Mouse (Mus musculus): ENCODE data around the gene Rpa1. TPM values are rescaled to one million over a fixed set of nuclear protein-coding genes. Genes with fewer than 3 reads are reported as not detected.
"Not testable (repeated sequence)": the region's sequence is repeated elsewhere in the genome, so short reads cannot be mapped to it uniquely, and the experiment has no call there.

The Rpa1 gene
- polyA plus RNA-seq (2012; ENCODE audit: insufficient read depth, insufficient read length, missing spikeins), result 43.2 and 48.2 TPM in 2 replicates

DNA sequence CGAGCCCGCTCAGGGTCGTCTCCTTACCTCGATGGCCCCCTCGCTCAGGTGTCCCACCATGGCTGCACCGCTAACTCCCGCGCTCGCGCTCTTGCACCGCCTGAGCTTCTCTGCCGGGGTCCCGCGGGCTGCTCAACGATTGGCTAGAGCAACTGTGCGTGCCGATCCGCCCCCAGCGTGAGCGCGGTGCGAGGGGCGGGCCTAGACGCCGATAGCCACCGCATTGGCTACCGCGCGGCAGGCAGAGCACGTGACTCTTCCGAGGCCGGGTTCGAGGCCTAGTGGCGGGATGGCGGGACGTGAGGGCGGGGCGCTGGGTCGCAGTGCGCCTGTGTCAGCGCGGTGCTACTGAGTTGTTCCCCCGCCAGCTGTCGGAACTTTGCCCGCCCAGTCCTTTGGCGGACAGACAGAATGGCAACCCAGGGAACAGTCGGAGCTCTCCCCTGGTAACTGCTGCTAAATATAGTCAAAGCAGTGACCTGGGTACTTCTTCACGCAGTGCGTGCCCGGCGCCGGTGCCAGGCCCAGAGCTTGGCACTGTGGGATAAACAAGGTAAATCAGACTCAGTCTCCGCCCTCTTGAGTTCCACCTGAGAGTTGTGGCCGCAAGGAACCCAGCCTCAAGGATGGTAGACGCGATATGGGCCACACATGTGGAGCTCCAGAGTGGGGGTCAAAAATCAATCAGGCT, at the start of gene Rpa1, which contains the start of gene Smyd4:
Gene Rpa1 (minus strand): TSS at position 126 of the 691 bp plus-strand sequence.
Gene Smyd4 (plus strand): TSS at position 235 of the 691 bp plus-strand sequence.
- H3K27ac ChIP-seq (ENCODE audit: insufficient read depth, low read depth, low read length), result peak within 1 kb of the TSS; percentile 18
- peak within 1 kb of the TSS; percentile 83 for H3K4me3 ChIP-seq (ENCODE audit: insufficient read depth, low read length)
- peaks cover 12% of the 10 kb centered on the region for H3K4me1 ChIP-seq (ENCODE audit: control insufficient read depth, insufficient read depth, low read length)
- no peak for TF ChIP-seq POLR2A (IDR thresholded peaks at IDR 0.05; ENCODE audit: borderline replicate concordance, low read depth, low read length)
- no peak for TF ChIP-seq CTCF (IDR thresholded peaks at IDR 0.05; ENCODE audit: low read depth, low read length)

DNA sequence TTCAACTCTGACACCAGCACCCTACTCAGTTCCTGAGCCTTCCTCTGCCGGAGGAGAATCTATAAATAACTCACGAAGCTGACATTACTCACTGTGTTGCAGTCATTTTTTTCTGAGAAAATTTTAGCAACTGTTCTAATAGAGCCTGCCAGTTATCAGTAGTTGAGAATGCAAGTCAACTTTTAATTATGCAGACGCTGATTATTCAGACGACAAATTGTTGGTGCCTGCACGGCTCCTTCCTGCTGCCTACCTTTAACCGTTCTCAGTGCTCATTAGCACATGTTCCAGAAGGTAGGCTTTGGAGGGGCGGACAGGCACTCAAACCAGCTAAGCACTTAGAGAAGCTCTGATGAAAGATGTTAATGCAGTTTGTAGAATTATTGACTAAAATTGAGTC, 49.3 kb upstream of the Rpa1 start:
- TF ChIP-seq CTCF (IDR thresholded peaks at IDR 0.05; ENCODE audit: low read depth, low read length), result no peak
- no peak for TF ChIP-seq POLR2A (IDR thresholded peaks at IDR 0.05; ENCODE audit: borderline replicate concordance, low read depth, low read length)
- no peak overlapping the region; the same call in 1 of the 2 replicates for H3K27ac ChIP-seq (ENCODE audit: insufficient read depth, low read depth, low read length)

GRCm38 (mm10) chr11:75395611-75396010, 47.5 kb upstream of the Rpa1 start:
- TF ChIP-seq CTCF (IDR thresholded peaks at IDR 0.05; ENCODE audit: low read depth, low read length) (no peak), POLR2A (IDR thresholded peaks at IDR 0.05; ENCODE audit: borderline replicate concordance, low read depth, low read length) (no peak)
- Histone ChIP-seq H3K27ac (ENCODE audit: insufficient read depth, low read depth, low read length) (no peak overlapping the region), H3K4me3 (ENCODE audit: insufficient read depth, low read length) (no peak overlapping the region), H3K4me1 (ENCODE audit: control insufficient read depth, insufficient read depth, low read length) (peaks cover 41% of the 10 kb centered on the region)

More for the DNA sequence above, 49.3 kb upstream of the Rpa1 start:
- Histone ChIP-seq H3K4me3 (ENCODE audit: insufficient read depth, low read length) (no peak overlapping the region), H3K4me1 (ENCODE audit: control insufficient read depth, insufficient read depth, low read length) (peaks cover 42% of the 10 kb centered on the region)

DNA sequence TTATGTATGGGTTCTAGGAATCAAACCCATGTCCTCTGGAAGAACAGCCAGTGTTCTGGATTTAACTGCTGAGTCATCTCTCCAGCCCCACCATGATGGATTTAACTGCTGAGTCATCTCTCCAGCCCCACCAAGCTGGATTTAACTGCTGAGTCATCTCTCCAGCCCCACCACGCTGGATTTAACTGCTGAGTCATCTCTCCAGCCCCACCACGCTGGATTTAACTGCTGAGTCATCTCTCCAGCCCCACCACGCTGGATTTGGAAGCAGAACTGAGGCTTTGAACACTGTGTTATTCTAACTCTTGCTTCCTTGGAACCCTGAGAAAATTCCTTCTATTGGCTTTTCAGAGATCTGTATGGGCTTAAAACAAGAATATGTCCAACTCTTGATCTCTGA, 35.4 kb upstream of the Rpa1 start:
- H3K27ac ChIP-seq (ENCODE audit: insufficient read depth, low read depth, low read length); H3K4me1 ChIP-seq (ENCODE audit: control insufficient read depth, insufficient read depth, low read length); H3K4me3 ChIP-seq (ENCODE audit: insufficient read depth, low read length): not testable (repeated sequence)

DNA sequence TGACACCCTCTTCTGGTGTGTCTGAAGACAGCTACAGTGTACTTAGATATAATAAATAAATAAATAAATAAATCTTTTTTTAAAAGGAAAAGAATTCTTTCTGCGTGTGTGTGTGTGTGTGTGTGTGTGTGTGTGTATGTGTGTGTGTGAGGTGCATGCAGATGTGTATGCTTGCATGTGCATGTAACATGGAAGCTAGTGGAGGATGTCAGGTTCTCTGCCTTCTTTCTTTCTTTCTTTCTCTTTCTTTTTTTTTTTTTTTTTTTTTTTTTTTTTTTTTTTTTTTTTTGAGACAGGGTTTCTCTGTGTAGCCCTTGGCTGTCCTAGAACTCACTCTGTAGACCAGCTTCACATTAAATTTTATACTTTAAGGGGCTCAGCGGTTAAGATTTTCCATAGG, 30.7 kb upstream of the Rpa1 start:
- not testable (repeated sequence) for H3K4me3 ChIP-seq (ENCODE audit: insufficient read depth, low read length); H3K27ac ChIP-seq (ENCODE audit: insufficient read depth, low read depth, low read length); H3K4me1 ChIP-seq (ENCODE audit: control insufficient read depth, insufficient read depth, low read length)

- TF ChIP-seq CTCF (IDR thresholded peaks at IDR 0.05; ENCODE audit: low read depth, low read length), result no peak
- no peak for TF ChIP-seq POLR2A (IDR thresholded peaks at IDR 0.05; ENCODE audit: borderline replicate concordance, low read depth, low read length)
- no peaks in the 10 kb centered on the region for H3K4me1 ChIP-seq (ENCODE audit: control insufficient read depth, insufficient read depth, low read length)
- no peak overlapping the region for H3K4me3 ChIP-seq (ENCODE audit: insufficient read depth, low read length)
- H3K27ac ChIP-seq (ENCODE audit: insufficient read depth, low read depth, low read length), result no peak overlapping the region
Measured at GRCm38 (mm10) chr11:75377125-75377524, 29.0 kb upstream of the Rpa1 start.

- Histone ChIP-seq H3K27ac (ENCODE audit: insufficient read depth, low read depth, low read length) (no peak overlapping the region), H3K4me1 (ENCODE audit: control insufficient read depth, insufficient read depth, low read length) (no peaks in the 10 kb centered on the region), H3K4me3 (ENCODE audit: insufficient read depth, low read length) (no peak overlapping the region)
- TF ChIP-seq CTCF (IDR thresholded peaks at IDR 0.05; ENCODE audit: low read depth, low read length) (no peak), POLR2A (IDR thresholded peaks at IDR 0.05; ENCODE audit: borderline replicate concordance, low read depth, low read length) (no peak)
Measured at GRCm38 (mm10) chr11:75355475-75355874, 7.4 kb upstream of the Rpa1 start.

DNA sequence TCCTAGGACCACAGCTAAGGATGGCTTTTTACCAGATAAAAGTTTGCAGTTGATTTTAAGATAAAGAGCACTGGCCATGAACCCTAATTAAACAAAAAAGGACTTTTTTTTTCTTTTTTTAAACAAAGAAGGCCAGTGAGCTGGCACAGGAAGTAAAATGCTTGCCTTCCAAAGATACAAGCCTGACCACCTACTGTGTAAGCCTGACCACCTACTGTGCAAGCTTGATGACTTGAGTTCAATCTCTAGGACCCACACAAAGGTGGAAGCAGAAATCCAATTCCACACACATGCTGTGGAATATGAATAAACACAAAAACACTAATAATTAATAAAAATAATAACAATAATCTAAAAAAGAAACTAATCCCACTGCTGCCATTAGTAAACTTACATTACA, 3.1 kb upstream of the Rpa1 start:
- no peak overlapping the region for H3K4me3 ChIP-seq (ENCODE audit: insufficient read depth, low read length)
- H3K4me1 ChIP-seq (ENCODE audit: control insufficient read depth, insufficient read depth, low read length), result peaks cover 6% of the 10 kb centered on the region; the same call in 1 of the 2 replicates
- TF ChIP-seq CTCF (IDR thresholded peaks at IDR 0.05; ENCODE audit: low read depth, low read length) (no peak), POLR2A (IDR thresholded peaks at IDR 0.05; ENCODE audit: borderline replicate concordance, low read depth, low read length) (no peak)
- H3K27ac ChIP-seq (ENCODE audit: insufficient read depth, low read depth, low read length), result no peak overlapping the region

- TF ChIP-seq POLR2A (IDR thresholded peaks at IDR 0.05; ENCODE audit: borderline replicate concordance, low read depth, low read length) (no peak), CTCF (IDR thresholded peaks at IDR 0.05; ENCODE audit: low read depth, low read length) (no peak; the same call in 1 of the 2 replicates)
- Histone ChIP-seq H3K4me3 (ENCODE audit: insufficient read depth, low read length) (peak overlapping the region; percentile 69), H3K27ac (ENCODE audit: insufficient read depth, low read depth, low read length) (peak overlapping the region; percentile 15; the same call in 1 of the 2 replicates), H3K4me1 (ENCODE audit: control insufficient read depth, insufficient read depth, low read length) (peaks cover 10% of the 10 kb centered on the region)
Measured at GRCm38 (mm10) chr11:75348890-75349261, 752 bp upstream of the Rpa1 start.

- Histone ChIP-seq H3K4me1 (ENCODE audit: control insufficient read depth, insufficient read depth, low read length) (peaks cover 12% of the 10 kb centered on the region), H3K4me3 (ENCODE audit: insufficient read depth, low read length) (peak overlapping the region; percentile 83), H3K27ac (ENCODE audit: insufficient read depth, low read depth, low read length) (peak overlapping the region; percentile 18; the same call in 1 of the 2 replicates)
- TF ChIP-seq POLR2A (IDR thresholded peaks at IDR 0.05; ENCODE audit: borderline replicate concordance, low read depth, low read length) (no peak), CTCF (IDR thresholded peaks at IDR 0.05; ENCODE audit: low read depth, low read length) (no peak)
Measured at GRCm38 (mm10) chr11:75347596-75347995, 528 bp downstream of the Rpa1 start.

Measured in bone marrow macrophage, adult 2 months (primary cell).